Mouse (Mus musculus): ENCODE results near the gene Sec31b. TPM values are rescaled to one million over a fixed set of nuclear protein-coding genes. Genes with fewer than 3 reads are reported as not detected.

Gene Sec31b
- polyA plus RNA-seq, 1 experiment = 1.1 TPM

DNA sequence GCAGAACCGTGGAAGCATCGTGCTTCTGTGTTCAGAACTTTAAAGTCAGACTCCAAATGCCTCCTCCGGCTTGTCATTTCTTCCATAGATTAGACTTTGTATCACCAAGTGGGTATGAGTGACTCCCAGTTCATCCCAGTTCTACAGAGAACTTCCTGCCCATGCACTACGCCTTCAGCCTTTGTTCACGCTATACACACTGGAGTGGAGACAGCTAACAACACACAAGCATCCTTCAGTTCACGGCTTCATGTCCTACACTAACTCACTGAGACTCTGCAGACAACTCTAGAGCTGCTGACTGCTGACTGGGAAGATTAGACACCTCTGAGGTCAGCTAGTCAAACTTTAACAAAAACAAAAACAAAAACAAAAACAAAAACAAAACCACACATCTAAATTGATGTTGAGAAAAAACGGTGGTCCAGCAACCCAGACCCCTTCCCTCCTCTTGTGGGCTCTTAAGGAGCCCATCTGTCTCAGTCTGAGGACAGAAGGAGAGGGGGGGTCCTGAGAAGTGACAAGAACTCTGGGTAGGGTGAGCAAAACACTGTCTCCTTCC, 31.7 kb downstream of the Sec31b start:
- no peak for TF ChIP-seq CTCF (IDR thresholded peaks at IDR 0.05; ENCODE audit: borderline replicate concordance, insufficient read depth, low read length)
- no peak for TF ChIP-seq POLR2A (IDR thresholded peaks at IDR 0.05; ENCODE audit: low read depth, low read length)
- H3K27ac ChIP-seq (ENCODE audit: insufficient read depth, low read length) = no peak overlapping the region

DNA sequence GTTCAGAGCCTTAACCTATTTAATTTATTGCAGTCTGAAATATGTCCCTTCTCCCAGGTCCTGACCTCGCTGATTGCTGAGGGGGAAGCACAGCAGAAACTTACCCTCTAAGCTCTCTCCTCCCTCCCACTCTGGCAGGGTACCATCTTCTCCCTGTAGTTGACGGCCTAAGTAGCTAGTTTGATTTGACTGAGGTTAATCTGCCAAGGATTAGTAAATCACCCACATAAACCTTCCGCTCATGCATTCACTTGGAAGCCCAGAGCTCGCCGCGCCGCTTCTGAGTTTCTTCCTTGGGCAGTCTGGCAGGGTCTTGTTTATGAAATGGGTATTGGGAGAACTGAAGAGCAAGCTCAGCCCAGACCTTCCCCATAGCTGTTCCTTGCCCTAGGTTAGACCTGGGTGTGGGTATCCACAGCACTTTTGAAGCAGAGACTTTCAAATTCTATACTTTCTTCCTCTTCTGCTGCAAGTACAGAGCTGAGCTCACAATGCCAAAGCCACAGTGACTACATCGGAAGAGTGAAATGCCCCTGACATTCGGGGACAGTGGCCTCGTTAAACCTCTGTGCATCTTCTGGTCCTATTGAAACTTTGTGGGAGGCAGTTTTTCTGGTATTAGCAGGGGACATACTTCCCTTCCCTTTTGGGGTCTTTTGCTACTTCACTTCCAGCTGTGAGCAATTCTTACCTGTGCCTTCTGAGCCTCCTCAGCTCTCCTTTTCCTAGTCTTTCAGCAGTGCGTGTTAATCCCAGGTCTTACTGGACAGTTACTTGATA, 32.4 kb downstream of the Sec31b start:
- TF ChIP-seq CTCF (IDR thresholded peaks at IDR 0.05; ENCODE audit: borderline replicate concordance, insufficient read depth, low read length) = no peak
- no peak for TF ChIP-seq POLR2A (IDR thresholded peaks at IDR 0.05; ENCODE audit: low read depth, low read length)
- H3K4me3 ChIP-seq (ENCODE audit: insufficient read depth, low read length) = no peak overlapping the region
- H3K27ac ChIP-seq (ENCODE audit: insufficient read depth, low read length) = no peak overlapping the region
- H3K4me1 ChIP-seq (ENCODE audit: control insufficient read depth, insufficient read depth, low read length) = no peaks in the 10 kb centered on the region

More for the DNA sequence above, 31.7 kb downstream of the Sec31b start:
- H3K4me1 ChIP-seq (ENCODE audit: control insufficient read depth, insufficient read depth, low read length) = no peaks in the 10 kb centered on the region
- no peak overlapping the region for H3K4me3 ChIP-seq (ENCODE audit: insufficient read depth, low read length)

DNA sequence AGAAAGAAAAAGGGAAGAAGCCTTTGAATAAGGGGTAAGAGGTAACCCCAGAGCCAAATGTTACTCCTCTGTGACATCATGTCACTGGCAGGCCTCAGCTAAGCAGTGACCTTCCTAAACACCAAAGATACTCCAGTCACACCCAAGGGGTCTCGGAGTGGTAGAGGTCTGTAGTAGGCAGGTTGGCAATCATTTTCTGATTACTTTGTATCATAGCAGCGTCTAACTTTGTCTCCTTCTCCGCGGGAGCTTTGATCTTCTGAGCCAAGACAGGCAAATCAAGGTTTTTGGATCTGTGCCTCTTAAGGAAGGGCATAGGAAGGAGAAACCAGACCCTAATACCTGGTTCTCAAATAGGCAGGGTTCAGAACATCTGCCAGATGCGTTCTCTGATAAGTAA, 33.1 kb downstream of the Sec31b start:
- Histone ChIP-seq H3K4me1 (ENCODE audit: control insufficient read depth, insufficient read depth, low read length) (no peaks in the 10 kb centered on the region), H3K27ac (ENCODE audit: insufficient read depth, low read length) (no peak overlapping the region), H3K4me3 (ENCODE audit: insufficient read depth, low read length) (no peak overlapping the region)
- TF ChIP-seq CTCF (IDR thresholded peaks at IDR 0.05; ENCODE audit: borderline replicate concordance, insufficient read depth, low read length) = no peak
- no peak for TF ChIP-seq POLR2A (IDR thresholded peaks at IDR 0.05; ENCODE audit: low read depth, low read length)

DNA sequence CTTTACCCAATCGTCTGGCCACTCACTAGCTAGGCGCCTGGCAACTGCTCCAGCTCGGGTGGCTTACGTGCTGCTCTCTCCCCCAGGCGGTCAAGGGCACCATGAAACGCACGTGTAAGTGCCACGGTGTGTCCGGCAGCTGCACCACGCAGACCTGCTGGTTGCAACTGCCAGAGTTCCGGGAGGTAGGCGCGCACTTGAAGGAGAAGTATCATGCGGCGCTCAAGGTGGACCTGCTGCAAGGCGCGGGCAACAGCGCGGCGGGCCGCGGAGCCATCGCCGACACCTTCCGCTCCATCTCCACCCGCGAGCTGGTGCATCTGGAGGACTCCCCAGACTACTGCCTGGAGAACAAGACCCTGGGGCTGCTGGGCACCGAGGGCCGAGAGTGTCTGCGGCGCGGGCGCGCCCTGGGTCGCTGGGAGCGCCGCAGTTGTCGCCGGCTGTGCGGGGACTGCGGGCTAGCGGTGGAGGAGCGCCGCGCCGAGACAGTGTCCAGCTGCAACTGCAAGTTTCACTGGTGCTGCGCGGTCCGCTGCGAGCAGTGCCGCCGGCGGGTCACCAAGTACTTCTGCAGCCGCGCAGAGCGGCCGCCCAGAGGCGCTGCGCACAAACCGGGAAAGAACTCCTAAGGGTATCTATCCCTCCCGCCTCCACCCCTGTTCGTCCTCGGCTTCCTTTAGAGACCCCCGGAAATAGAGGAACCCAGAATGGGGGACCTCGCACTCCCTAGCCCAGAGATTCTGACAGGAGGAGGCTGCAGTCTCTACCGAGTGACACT, 34.0 kb downstream of the Sec31b start:
- H3K4me1 ChIP-seq (ENCODE audit: control insufficient read depth, insufficient read depth, low read length) = no peaks in the 10 kb centered on the region
- TF ChIP-seq CTCF (IDR thresholded peaks at IDR 0.05; ENCODE audit: borderline replicate concordance, insufficient read depth, low read length) (no peak), POLR2A (IDR thresholded peaks at IDR 0.05; ENCODE audit: low read depth, low read length) (no peak)
- H3K27ac ChIP-seq (ENCODE audit: insufficient read depth, low read length) = no peak overlapping the region
- H3K4me3 ChIP-seq (ENCODE audit: insufficient read depth, low read length) = peak overlapping the region; percentile 17

DNA sequence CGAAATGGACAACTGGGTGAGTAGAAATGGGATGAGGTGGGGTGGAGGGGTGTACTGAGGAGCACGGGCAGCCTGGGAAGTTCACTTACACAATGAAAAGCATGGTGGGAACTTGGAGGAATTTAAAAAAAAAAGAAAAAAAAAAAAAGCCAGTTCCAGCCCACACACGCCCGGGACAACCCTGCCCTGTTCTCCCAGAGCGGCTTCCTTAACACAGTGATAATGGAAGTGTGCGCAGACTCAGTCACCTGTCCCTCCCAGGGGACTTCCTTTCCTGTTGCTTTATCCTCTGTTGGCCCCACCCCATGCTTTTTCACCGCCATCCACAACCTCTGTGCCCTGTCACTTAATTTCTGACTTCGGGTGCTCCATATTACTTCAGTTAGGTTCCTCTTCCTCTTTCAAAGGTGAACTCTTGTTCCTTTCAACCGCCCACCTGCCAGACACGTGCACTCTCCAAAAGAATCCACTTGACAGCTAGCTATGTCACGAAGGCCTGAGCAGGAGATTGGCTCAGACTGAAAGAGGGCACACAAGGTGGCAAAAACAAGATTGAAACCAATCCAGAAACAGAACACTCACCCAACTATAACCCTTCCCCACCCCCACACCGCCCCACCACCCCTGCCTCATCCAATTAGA, 35.0 kb downstream of the Sec31b start:
- TF ChIP-seq POLR2A (IDR thresholded peaks at IDR 0.05; ENCODE audit: low read depth, low read length) (no peak), CTCF (IDR thresholded peaks at IDR 0.05; ENCODE audit: borderline replicate concordance, insufficient read depth, low read length) (no peak)
- Histone ChIP-seq H3K4me3 (ENCODE audit: insufficient read depth, low read length) (no peak overlapping the region), H3K4me1 (ENCODE audit: control insufficient read depth, insufficient read depth, low read length) (no peaks in the 10 kb centered on the region), H3K27ac (ENCODE audit: insufficient read depth, low read length) (no peak overlapping the region)

DNA sequence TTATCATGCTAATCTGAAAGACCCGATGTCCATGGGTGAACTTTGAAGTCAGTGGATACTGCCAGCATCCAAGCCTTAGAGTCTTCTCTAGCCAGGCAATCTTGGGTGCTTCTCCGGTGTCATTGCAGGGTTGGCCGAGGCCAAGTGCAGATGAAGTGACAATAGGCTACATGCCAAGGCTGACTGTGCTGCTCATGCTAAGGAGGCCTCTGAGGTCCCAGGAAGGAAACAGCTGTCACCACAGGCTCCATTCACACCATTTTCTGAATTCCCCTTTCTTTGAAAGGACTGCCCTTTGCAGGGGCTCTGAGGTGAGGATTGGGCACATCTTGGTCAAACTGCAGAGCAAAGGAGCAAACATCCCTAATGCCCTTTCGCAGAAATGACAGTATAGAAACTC, 42.9 kb downstream of the Sec31b start:
- H3K4me3 ChIP-seq (ENCODE audit: insufficient read depth, low read length) = no peak overlapping the region
- no peaks in the 10 kb centered on the region for H3K4me1 ChIP-seq (ENCODE audit: control insufficient read depth, insufficient read depth, low read length)
- no peak for TF ChIP-seq POLR2A (IDR thresholded peaks at IDR 0.05; ENCODE audit: low read depth, low read length)
- TF ChIP-seq CTCF (IDR thresholded peaks at IDR 0.05; ENCODE audit: borderline replicate concordance, insufficient read depth, low read length) = no peak
- H3K27ac ChIP-seq (ENCODE audit: insufficient read depth, low read length) = no peak overlapping the region

DNA sequence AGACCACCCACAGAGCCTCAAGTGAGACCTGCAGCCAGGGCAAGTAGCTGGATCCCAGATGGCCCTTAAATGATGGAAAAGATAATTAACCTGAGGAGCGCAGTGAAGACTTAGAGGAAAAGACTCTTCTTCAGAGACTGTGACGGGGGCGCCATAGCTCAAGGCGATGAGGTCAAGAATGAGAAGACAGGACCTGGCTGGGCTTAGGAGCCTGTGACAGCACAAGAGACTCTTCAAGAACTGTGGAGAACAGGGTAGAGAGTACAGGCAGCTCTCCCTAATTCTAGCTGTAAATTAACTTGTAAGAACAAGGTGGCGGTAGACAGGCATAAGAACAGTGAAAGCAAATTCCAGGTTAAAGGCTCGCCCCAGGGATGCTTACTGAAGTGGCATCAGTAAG, 43.7 kb downstream of the Sec31b start:
- Histone ChIP-seq H3K4me3 (ENCODE audit: insufficient read depth, low read length) (no peak overlapping the region), H3K4me1 (ENCODE audit: control insufficient read depth, insufficient read depth, low read length) (no peaks in the 10 kb centered on the region), H3K27ac (ENCODE audit: insufficient read depth, low read length) (no peak overlapping the region)
- TF ChIP-seq CTCF (IDR thresholded peaks at IDR 0.05; ENCODE audit: borderline replicate concordance, insufficient read depth, low read length) (no peak), POLR2A (IDR thresholded peaks at IDR 0.05; ENCODE audit: low read depth, low read length) (no peak)

DNA sequence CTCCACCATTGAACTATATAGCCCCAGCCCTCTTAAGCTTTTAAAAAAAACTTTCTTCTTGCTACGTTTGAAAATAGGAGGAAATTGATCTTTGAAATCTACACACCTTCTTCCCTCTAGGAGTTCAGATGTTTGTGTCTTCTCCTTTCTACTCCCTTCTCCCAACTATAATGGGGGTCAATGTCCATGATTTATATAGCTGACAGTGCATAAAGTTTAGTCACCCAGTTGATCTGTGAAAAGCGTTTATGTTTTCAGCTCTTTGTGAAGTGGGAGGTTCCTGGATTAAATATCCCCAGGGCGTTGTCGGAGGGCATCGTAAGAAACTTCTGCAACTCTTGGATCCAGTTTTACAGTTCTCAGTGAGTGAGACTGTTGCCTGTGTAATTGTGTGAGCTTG, 45.4 kb downstream of the Sec31b start:
- Histone ChIP-seq H3K27ac (ENCODE audit: insufficient read depth, low read length) (no peak overlapping the region), H3K4me3 (ENCODE audit: insufficient read depth, low read length) (no peak overlapping the region)
- no peak for TF ChIP-seq CTCF (IDR thresholded peaks at IDR 0.05; ENCODE audit: borderline replicate concordance, insufficient read depth, low read length)

DNA sequence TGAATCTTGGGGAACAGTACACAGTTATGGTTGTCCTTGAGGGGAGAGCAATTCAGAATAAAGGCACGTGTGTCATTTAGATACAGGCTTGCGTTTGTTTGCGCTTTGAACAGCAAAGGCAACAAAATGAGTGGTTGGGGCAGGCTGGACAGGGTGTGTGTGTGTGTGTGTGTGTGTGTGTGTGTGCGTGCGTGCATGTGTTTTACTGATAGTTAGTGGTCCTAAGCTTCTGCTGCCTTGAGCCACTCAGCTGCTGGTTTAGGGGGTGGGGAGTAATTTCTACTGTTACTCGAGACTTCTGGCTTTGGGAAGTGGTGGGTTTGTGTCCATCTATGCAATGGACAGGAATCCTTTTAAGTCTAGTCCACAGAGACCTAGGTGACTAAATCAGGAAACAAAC, 46.7 kb downstream of the Sec31b start:
- no peak overlapping the region for H3K4me3 ChIP-seq (ENCODE audit: insufficient read depth, low read length)
- no peak overlapping the region for H3K27ac ChIP-seq (ENCODE audit: insufficient read depth, low read length)
- no peak for TF ChIP-seq CTCF (IDR thresholded peaks at IDR 0.05; ENCODE audit: borderline replicate concordance, insufficient read depth, low read length)
- no peak for TF ChIP-seq POLR2A (IDR thresholded peaks at IDR 0.05; ENCODE audit: low read depth, low read length)
- no peaks in the 10 kb centered on the region for H3K4me1 ChIP-seq (ENCODE audit: control insufficient read depth, insufficient read depth, low read length)

More for the DNA sequence above, 45.4 kb downstream of the Sec31b start:
- no peaks in the 10 kb centered on the region for H3K4me1 ChIP-seq (ENCODE audit: control insufficient read depth, insufficient read depth, low read length)

Data from embryonic fibroblast, embryonic 13.5 days (primary cell).